Mouse (Mus musculus): Measurements from ENCODE around the gene Defb39.

Defb39 gene

DNA sequence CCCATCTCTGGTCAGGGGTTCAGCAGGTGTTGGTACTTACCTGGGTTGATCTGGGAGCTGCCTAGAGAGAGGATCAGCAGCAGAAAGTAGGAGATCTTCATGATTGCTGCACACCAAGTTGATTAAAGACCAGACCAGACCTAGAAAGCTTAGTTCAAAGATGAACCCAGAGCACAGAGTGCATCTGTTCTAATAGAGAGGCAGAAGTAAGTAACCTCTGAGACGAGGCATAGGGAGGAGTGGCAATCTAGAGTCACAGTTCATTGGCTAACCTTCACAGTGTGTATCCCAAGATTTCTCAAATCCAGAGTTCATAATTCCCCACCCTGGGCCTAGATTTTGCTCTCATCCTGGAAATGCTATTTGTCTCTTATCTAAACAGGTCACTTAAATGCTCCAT lies at the start of gene Defb39:
TSS of gene Defb39 (minus strand) at position 101 of the 400 bp plus-strand sequence.
- no peak for DNase-seq (ENCODE audit: low read depth, low spot score)

DNA sequence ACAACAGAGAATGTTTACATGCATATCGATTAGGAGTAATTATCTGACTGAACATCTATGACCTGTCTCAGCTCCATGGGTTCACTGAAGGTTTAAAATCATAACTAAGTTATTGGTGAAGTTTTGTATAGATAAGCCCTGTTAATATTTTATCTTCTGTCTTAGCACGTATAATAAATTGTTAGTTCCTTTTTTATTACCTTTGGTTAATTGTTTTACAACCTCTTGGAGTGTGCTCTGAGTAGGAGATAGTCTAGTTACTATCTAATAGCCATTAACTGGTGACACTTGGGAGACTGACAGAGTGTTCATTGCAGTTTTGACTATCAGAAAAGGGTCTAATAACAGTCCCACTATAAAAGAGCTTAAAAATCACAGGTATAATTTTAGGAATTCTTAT lies 1.4 kb upstream of the Defb39 start:
- DNase-seq (ENCODE audit: low read depth, low spot score): no peak

DNA sequence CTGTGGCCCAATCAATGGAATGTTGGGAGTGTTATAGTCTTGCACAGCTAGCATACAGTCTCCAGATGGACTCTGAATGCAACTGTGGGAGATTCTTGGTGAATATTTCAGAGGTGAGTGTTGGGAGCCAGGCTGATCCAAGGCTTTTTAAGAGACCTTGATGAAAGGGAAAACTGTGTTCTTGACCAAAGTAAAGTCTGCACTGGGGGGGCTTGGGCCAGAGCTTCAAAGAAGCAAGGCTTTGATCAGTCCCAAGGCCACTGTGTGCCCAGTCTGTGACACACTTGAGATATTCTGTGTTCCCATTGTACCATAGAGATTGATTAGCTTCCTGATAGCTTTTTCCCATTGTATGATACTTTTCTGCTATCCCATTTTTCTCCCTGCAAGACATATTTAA lies 1.7 kb downstream of the Defb39 start:
- no peak for DNase-seq (ENCODE audit: low read depth, low spot score)

DNA sequence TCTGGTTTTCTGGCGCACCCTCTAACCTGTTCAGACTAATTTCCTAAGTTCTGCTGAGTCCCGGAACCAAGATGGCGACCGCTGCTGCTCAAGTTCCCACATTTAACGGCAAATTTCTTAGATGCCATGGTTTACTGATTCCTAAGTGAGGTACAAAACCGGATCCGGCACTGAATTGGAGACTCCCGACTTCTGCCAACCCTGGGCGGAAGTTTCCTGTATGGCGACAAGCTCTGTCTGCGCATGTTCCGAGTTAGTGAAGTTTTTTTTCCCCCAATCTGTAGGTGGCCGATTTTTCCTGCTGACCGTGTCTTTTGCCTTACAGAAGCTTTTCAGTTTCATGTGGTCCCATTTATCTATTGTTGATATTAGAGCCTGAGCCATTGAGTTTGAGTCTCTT lies 19.4 kb downstream of the Defb39 start:
- no peak for DNase-seq (ENCODE audit: low read depth, low spot score)

DNA sequence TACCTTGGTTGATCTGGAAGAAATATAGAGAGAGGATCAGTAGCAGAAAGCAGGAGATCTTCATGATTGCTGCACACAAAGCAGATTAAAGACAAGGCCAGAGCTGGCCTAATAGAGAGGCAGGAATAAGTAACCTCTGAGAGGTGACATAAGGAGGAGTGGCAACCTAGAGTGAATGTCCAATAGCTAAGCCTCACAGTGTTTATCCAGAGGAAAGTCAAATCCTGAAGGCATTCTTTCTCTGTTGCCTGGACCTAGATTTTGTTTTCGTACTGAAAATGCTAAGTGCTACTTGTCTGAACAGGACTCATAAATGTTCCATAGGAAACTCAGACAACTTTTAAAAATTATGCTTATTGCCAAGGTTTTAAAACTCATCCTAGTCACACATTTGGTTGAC lies 38.1 kb downstream of the Defb39 start, which contains the start of gene Defb38:
TSS of gene Defb38 (minus strand) at position 101 of the 400 bp plus-strand sequence.
- DNase-seq (ENCODE audit: low read depth, low spot score): no peak
